Mouse (Mus musculus) ovary, postnatal 36 days (tissue): ENCODE measurements at regions not wholly inside any gene's neighbourhood (a gene's known extent, or its start where the extent isn't known, plus 50 kb on each side); places are given as distances from the start of the nearest gene placed in this dataset.

Source experiments
- DNase-seq: peaks from one replicate; pipeline ENCODE4 v3.0.0; 2022; ENCODE audit warnings: low spot score, mixed read lengths

- DNase-seq, result no peak
Measured at GRCm38 (mm10) chr13:43919781-43920420, 135.3 kb downstream of the Cd83 start.

- DNase-seq, result no peak
Measured at GRCm38 (mm10) chr13:43930081-43930981, 145.8 kb downstream of the Cd83 start.

- DNase-seq, result no peak
Measured at GRCm38 (mm10) chr13:43932946-43933345, 148.4 kb downstream of the Cd83 start.

GRCm38 (mm10) chr13:43935284-43935683 is 150.7 kb downstream of the Cd83 start:
- no peak for DNase-seq

- no peak for DNase-seq
Measured at GRCm38 (mm10) chr13:43936504-43936903, 151.9 kb downstream of the Cd83 start.

GRCm38 (mm10) chr13:43938611-43939010 is 154.0 kb downstream of the Cd83 start:
- DNase-seq, result no peak

GRCm38 (mm10) chr13:43939375-43939774 is 154.8 kb downstream of the Cd83 start:
- no peak for DNase-seq

- no peak for DNase-seq
Measured at GRCm38 (mm10) chr13:43941731-43942130, 157.2 kb downstream of the Cd83 start.

GRCm38 (mm10) chr13:43948606-43949005 is 164.0 kb downstream of the Cd83 start:
- DNase-seq, result no peak

- DNase-seq, result no peak
Measured at GRCm38 (mm10) chr13:43949740-43950643, 165.4 kb downstream of the Cd83 start.

- DNase-seq, result no peak
Measured at GRCm38 (mm10) chr13:43952491-43952890, 167.9 kb downstream of the Cd83 start.

GRCm38 (mm10) chr13:43952972-43953592 is 168.5 kb downstream of the Cd83 start:
- no peak for DNase-seq

- no peak for DNase-seq
Measured at GRCm38 (mm10) chr13:43954714-43955393, 170.3 kb downstream of the Cd83 start.

GRCm38 (mm10) chr13:43957046-43957445 is 172.5 kb downstream of the Cd83 start:
- no peak for DNase-seq

GRCm38 (mm10) chr13:43959121-43959572 is 174.6 kb downstream of the Cd83 start:
- DNase-seq, result no peak

GRCm38 (mm10) chr13:43961047-43961690 is 176.6 kb downstream of the Cd83 start:
- no peak for DNase-seq

GRCm38 (mm10) chr13:43961987-43962386 is 177.4 kb downstream of the Cd83 start:
- no peak for DNase-seq

GRCm38 (mm10) chr13:43963321-43963720 is 178.7 kb downstream of the Cd83 start:
- no peak for DNase-seq

- DNase-seq, result no peak
Measured at GRCm38 (mm10) chr13:43965256-43965905, 180.8 kb downstream of the Cd83 start.

- DNase-seq, result no peak
Measured at GRCm38 (mm10) chr13:43967516-43967915, 182.9 kb downstream of the Cd83 start.
